Mouse (Mus musculus): ENCODE measurements at regions not wholly inside any gene's neighbourhood (a gene's known extent, or its start where the extent isn't known, plus 50 kb on each side); places are given as distances from the start of the nearest gene placed in this dataset.

DNA sequence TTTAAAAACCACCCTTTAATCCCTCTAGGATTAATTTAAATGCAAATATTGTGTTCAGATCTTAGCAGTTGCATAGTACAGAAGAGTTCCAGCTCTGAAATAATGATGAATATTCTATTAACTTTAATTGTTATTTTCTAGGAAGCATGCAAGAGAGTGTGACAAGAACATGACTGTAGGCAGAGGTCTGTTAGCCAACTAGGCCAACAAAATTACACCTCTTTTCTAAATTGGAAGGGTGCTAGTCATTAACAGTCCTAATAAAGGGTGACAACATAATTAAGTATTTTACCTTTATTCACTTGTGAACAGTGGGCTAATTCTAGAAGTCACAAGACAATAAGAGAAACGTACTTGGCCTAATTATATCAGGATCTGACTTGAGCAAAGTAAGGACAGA, 1151.9 kb downstream of the Fstl5 start:
- DNase-seq = no peak
- Histone ChIP-seq H3K9me3 (ENCODE audit: low read depth, low read length) (no peaks in the 10 kb centered on the region), H3K27me3 (ENCODE audit: insufficient read depth, low read length) (no peaks in the 10 kb centered on the region), H3K9ac (no peak overlapping the region), H3K4me2 (no peak overlapping the region), H3K27ac (ENCODE audit: low read depth) (no peak overlapping the region), H3K36me3 (ENCODE audit: insufficient read depth) (no peaks in the 10 kb centered on the region), H3K4me1 (ENCODE audit: insufficient read depth) (no peaks in the 10 kb centered on the region), H3K4me3 (ENCODE audit: low read depth, low read length) (no peak overlapping the region)
- 59% methylated on average over 1 of the region's 1 CpGs for WGBS
- TF ChIP-seq CTCF (IDR thresholded peaks at IDR 0.05; ENCODE audit: low read depth) = no peak
- ATAC-seq (ENCODE audit: insufficient read depth) = no peak
